Mouse (Mus musculus) embryo, embryonic 11 days (tissue): ENCODE results near the gene Wfdc6b.
"Not testable (repeated sequence)": the region's sequence is repeated elsewhere in the genome, so short reads cannot be mapped to it uniquely, and the experiment has no call there.

Experiments used
- DNase-seq: peaks from one replicate; pipeline ENCODE4 v3.0.0-alpha.2; 2015

Gene Wfdc6b

GRCm38 (mm10) chr2:164613471-164613870, at the start of gene Wfdc6b, which contains the start of gene Wfdc8:
Gene Wfdc6b (plus strand): TSS chr2:164613522.
Gene Wfdc8 (minus strand): TSS chr2:164613626.
- not testable (repeated sequence) for DNase-seq

- no peak for DNase-seq
Observed at GRCm38 (mm10) chr2:164564346-164564745, 49.0 kb upstream of the Wfdc6b start.

GRCm38 (mm10) chr2:164566997-164567396, 46.3 kb upstream of the Wfdc6b start:
- DNase-seq: no peak

- DNase-seq: no peak
Observed at GRCm38 (mm10) chr2:164567460-164567859, 45.9 kb upstream of the Wfdc6b start.

DNA sequence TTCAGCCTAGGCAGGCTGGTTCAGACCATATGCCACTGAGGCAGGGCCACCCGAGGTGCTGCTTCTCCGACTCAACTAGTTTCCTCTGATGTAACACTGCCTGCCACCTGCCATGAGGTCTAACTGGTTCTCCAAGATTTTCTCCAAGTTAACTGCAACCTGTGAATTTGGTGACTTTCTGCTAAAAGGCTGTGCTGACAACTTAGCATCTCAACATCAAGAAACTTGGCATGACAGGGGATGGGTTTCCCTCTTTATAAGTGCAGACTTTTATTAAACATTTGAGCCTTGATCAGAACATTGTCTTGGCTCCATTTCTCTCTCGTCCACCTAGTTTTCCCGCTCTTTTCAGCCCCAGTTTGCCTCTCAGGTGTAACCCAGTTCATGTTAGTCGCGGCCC, 40.0 kb upstream of the Wfdc6b start, which contains the start of gene Spint3:
TSS of gene Spint3 (minus strand) at position 101 of the 400 bp plus-strand sequence.
- DNase-seq: not testable (repeated sequence)

GRCm38 (mm10) chr2:164585025-164585725, 28.1 kb upstream of the Wfdc6b start, which contains the start of gene Wfdc6a:
Gene Wfdc6a (minus strand): TSS chr2:164585447.
- DNase-seq: not testable (repeated sequence)

- DNase-seq: peak; percentile 79
Observed at GRCm38 (mm10) chr2:164592014-164592413, 21.3 kb upstream of the Wfdc6b start.

GRCm38 (mm10) chr2:164593494-164593893, 19.8 kb upstream of the Wfdc6b start, which contains the start of gene Eppin:
Gene Eppin (minus strand): TSS chr2:164593594.
- no peak for DNase-seq

GRCm38 (mm10) chr2:164600179-164600578, 13.1 kb upstream of the Wfdc6b start:
- no peak for DNase-seq

GRCm38 (mm10) chr2:164603482-164603881, 9.8 kb upstream of the Wfdc6b start:
- no peak for DNase-seq

DNA sequence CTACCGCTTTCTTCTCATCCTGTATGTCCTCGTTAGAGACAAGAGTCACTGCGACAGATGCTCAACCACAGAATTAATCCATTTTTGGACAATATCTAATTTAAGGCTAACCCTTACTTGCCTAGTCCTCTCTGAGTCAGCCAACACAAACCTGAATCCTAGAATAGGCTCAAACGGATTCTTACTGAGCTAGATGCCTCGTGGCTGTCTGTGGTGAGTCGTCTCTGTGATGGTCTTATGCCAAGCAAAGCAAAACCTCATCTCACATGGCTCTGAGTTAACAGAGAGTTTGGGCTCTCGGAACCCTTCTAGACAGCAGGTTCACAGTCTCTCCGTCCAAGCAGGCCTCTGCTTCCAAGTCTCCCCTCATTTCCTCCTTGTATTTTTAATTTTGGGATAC, 8.9 kb upstream of the Wfdc6b start:
- no peak for DNase-seq

- DNase-seq: no peak
Observed at GRCm38 (mm10) chr2:164608781-164609180, 4.5 kb upstream of the Wfdc6b start.

- no peak for DNase-seq
Observed at GRCm38 (mm10) chr2:164615386-164615785, 2.1 kb downstream of the Wfdc6b start.

- no peak for DNase-seq
Observed at GRCm38 (mm10) chr2:164619050-164619449, 5.7 kb downstream of the Wfdc6b start.

DNA sequence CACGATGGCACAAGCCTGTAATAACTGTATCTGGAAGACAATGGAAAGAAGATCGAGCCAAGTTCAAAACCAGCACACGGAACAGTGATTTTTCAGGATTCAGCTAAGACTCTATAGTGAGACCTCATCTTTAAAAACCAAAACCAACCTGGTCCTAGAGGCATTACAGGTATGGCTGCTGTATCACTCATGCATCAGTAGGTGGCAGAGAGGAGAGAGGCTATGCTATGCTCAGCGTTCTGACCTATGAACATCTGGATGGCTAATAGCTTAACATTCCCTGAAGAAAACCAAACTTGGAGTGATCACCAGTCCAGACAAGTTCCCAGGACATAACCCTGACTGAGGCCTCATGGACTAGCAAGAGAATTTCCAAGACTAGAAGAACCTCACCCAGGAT, 8.5 kb downstream of the Wfdc6b start:
- no peak for DNase-seq

DNA sequence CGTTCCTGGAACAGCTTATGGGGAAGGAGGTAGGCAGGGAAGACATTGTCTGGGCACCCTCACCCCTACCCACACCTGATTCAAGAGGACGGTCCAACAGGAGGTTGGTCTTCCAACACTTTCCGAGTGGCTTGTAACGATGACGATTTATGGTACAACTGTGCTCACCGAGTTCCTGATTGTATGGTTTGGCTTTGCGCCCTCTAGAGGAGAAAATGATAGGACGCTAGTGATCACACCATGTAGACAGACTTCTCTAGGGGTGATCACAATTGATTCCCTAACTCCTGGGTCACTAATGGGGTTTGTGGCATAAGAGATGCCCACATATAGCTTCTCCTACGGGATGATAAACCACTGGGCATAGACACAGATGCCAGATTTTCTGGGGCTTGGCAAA, 21.9 kb downstream of the Wfdc6b start:
- peak; percentile 7 for DNase-seq

DNA sequence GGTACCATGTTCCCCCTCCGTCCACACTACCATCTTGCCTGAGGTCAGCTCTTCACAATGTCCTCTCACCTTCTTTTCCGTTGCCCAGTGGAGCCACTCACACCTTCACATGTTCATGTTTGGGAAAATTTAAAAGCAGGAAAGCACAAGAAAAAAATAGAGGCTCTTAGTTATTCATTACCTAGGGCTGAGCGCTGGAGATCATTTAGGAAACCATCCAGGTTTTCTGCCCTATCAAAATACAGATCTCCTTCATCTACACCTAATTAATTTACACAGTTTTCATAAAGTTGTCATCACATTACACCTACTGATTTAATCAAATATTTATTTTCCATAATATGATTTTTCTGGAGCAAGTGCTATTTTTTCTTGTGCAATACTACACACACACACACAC, 25.4 kb downstream of the Wfdc6b start, which contains the start of gene Wfdc16:
TSS of gene Wfdc16 (minus strand) at position 101 of the 400 bp plus-strand sequence.
- DNase-seq: no peak

- DNase-seq: no peak
Observed at GRCm38 (mm10) chr2:164641129-164641528, 27.8 kb downstream of the Wfdc6b start.

GRCm38 (mm10) chr2:164641881-164642673, 28.8 kb downstream of the Wfdc6b start:
- DNase-seq: no peak

DNA sequence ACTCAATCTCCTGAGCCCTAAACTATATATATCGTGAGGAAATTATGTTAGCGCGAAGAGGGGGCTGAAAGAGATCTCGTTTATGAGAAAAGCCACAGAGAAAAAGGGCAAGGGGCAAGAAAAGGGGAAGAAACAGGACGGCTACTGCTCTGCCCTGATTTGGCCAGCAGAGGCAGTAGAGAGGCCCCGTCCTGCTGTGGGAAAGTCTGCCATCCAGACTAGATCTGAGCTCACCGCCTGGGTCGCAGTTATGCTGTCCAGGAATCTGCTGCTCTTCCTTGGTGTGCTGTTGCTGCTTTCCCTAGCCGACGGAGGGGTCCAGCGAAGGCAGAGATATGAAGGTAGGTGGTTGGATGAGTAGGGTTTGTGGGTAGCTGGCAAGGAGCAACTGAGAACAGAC, 42.5 kb downstream of the Wfdc6b start, which contains the start of gene Wfdc10:
TSS of gene Wfdc10 (plus strand) at position 189 of the 400 bp plus-strand sequence.
- peak; percentile 70 for DNase-seq

- DNase-seq: no peak
Observed at GRCm38 (mm10) chr2:164656483-164656882, 43.2 kb downstream of the Wfdc6b start, which contains the start of gene Wfdc9. Gene Wfdc9 (minus strand): TSS chr2:164656583.

GRCm38 (mm10) chr2:164664851-164665250, 51.5 kb downstream of the Wfdc6b start:
- no peak for DNase-seq
